Mouse (Mus musculus) kidney, embryonic 15.5 days (tissue): ENCODE data around the gene Nckap5. TPM values are rescaled to one million over a fixed set of nuclear protein-coding genes. Genes with fewer than 3 reads are reported as not detected.

Experiments
- ATAC-seq: fragments of 200-750 bp; cut with Nextera tagmentation; replicated peaks from 2 replicates; pipeline ENCODE4 v1.8.0; 2017; ENCODE audit warnings: moderate TSS enrichment; ENCODE audit not compliant: low FRiP score
- H3K27ac ChIP-seq: fragments of 300-500 bp; sonication (generic); 2 replicates; pipeline ENCODE4 v1.5.1; 2015; ENCODE audit warnings: mild to moderate bottlenecking, inconsistent platforms
- H3K27me3 ChIP-seq: fragments of 300-500 bp; sonication (generic); 2 replicates; pipeline ENCODE4 v1.6.1; 2015; ENCODE audit warnings: inconsistent platforms
- H3K36me3 ChIP-seq: fragments of 300-500 bp; sonication (generic); 2 replicates; pipeline ENCODE4 v1.6.1; 2015; ENCODE audit warnings: inconsistent platforms
- H3K4me1 ChIP-seq: fragments of 300-500 bp; sonication (generic); 2 replicates; pipeline ENCODE4 v1.6.1; 2015; ENCODE audit warnings: inconsistent platforms
- H3K4me2 ChIP-seq: fragments of 300-500 bp; sonication (generic); 2 replicates; pipeline ENCODE4 v1.6.1; 2015; ENCODE audit warnings: moderate library complexity, mild to moderate bottlenecking, inconsistent platforms
- H3K4me3 ChIP-seq: fragments of 300-500 bp; sonication (generic); replicated peaks from 2 replicates; pipeline ENCODE4 v1.5.1; 2015; ENCODE audit warnings: mild to moderate bottlenecking, inconsistent platforms
- H3K9ac ChIP-seq: fragments of 300-500 bp; sonication (generic); 2 replicates; pipeline ENCODE4 v1.6.1; 2015; ENCODE audit warnings: mild to moderate bottlenecking, inconsistent platforms
- H3K9me3 ChIP-seq: fragments of 300-500 bp; sonication (generic); replicated peaks from 2 replicates; pipeline ENCODE4 v1.6.1; 2016; ENCODE audit warnings: inconsistent platforms
- WGBS: fragments of 180-500 bp; shearing (Covaris S2); methylation state at CpG from one replicate; pipeline ENCODE4 v1.1.7; 2015; ENCODE audit warnings: mixed read lengths; 5-methylcytosine and 5-hydroxymethylcytosine counted together
- polyA plus RNA-seq: library from polyadenylated mRNA; unstranded; fragments of >200 nt; fragmentation: Nextera tagmentation; extraction: Ambion mirVana; gene quantifications from 2 replicates; pipeline ENCODE4 v1.2.1, GENCODE M21; 2015

Gene Nckap5
- polyA plus RNA-seq, 1 experiment from 2014 or later = 4.4 TPM

DNA sequence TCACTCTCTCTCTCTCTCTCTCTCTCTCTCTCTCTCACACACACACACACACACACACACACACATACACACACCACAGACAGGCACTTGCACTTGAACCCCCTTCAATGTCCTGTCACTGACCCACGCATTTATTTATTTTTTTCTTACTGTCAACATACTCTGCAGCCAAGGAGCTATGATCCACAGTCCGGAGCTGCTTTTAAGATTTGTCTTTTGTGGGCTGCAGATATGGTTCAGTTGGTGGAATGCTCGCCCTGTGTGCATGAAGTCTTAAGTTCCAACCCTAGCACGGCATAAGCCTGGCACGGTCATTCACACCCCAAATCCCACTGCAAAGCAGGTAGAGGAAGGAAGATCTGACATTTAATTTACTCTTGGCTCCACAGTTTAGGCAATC lies 357.6 kb downstream of the Nckap5 start:
- H3K36me3 ChIP-seq = no peaks in the 10 kb centered on the region
- no peaks in the 10 kb centered on the region for H3K9me3 ChIP-seq
- 0 out of 2 replicates have a peak, but pooled peaks have one; percentile 58 for ATAC-seq
- H3K4me2 ChIP-seq = no peak overlapping the region
- H3K27ac ChIP-seq = no peak overlapping the region
- no peak overlapping the region for H3K4me3 ChIP-seq
- 36% methylated on average over 5 of the region's 5 CpGs for WGBS
- H3K4me1 ChIP-seq = peaks cover 13% of the 10 kb centered on the region; the same call in 1 of the 2 replicates
- H3K27me3 ChIP-seq = no peaks in the 10 kb centered on the region
- no peak overlapping the region for H3K9ac ChIP-seq

DNA sequence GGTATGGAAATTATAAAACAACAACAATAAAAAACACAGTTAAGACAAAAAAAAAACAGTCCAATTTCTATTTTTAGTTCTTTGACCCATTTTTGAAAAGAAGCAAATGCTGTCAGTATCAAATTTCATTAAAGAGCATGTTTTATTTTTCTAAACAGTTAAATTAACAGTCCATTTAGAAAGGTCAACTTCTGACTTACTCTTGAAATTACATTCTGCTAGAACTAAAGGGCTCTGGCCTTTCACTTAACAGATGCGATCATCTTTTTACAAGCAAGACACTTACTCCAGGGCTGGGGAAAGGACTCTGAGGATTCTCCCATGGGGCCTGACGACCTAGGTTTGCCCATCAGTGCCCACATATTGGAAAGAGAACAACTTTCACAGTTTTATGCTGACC lies 359.2 kb downstream of the Nckap5 start:
- no peak for ATAC-seq
- Histone ChIP-seq H3K4me1 (peaks cover 13% of the 10 kb centered on the region; the same call in 1 of the 2 replicates), H3K4me3 (no peak overlapping the region), H3K27ac (0 out of 2 replicates have a peak overlapping the region, but pooled peaks have one; percentile 46), H3K9me3 (no peaks in the 10 kb centered on the region), H3K27me3 (no peaks in the 10 kb centered on the region), H3K4me2 (no peak overlapping the region), H3K9ac (no peak overlapping the region), H3K36me3 (no peaks in the 10 kb centered on the region)
- whole genome bisulfite sequencing = 24% methylated on average over 2 of the region's 2 CpGs

DNA sequence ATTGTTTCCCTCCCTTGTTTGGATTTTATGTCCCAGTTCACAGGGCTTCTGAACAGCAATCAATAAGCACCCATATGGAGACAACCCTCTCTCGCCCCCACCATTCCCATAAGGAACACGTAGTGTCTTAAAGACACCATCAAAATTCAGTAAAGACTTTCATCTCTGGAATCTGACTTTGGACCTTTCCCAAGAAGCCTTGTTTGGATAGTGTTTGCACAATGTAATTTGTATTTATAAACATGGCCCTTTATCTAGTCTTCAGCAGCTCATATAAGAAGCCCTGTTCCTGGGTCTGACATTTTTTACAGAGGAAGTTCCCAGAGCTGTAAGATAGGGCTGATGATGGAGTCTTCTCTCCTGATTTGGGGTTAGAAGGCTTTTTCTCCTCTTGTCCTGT lies 359.7 kb downstream of the Nckap5 start:
- Histone ChIP-seq H3K4me2 (no peak overlapping the region), H3K27me3 (no peaks in the 10 kb centered on the region), H3K27ac (peak overlapping the region; percentile 46; the same call in 1 of the 2 replicates), H3K9me3 (no peaks in the 10 kb centered on the region), H3K4me1 (peaks cover 13% of the 10 kb centered on the region; the same call in 1 of the 2 replicates), H3K36me3 (no peaks in the 10 kb centered on the region), H3K9ac (no peak overlapping the region), H3K4me3 (no peak overlapping the region)
- 0 out of 2 replicates have a peak, but pooled peaks have one; percentile 25 for ATAC-seq
- 60% methylated on average over 2 of the region's 2 CpGs for WGBS

DNA sequence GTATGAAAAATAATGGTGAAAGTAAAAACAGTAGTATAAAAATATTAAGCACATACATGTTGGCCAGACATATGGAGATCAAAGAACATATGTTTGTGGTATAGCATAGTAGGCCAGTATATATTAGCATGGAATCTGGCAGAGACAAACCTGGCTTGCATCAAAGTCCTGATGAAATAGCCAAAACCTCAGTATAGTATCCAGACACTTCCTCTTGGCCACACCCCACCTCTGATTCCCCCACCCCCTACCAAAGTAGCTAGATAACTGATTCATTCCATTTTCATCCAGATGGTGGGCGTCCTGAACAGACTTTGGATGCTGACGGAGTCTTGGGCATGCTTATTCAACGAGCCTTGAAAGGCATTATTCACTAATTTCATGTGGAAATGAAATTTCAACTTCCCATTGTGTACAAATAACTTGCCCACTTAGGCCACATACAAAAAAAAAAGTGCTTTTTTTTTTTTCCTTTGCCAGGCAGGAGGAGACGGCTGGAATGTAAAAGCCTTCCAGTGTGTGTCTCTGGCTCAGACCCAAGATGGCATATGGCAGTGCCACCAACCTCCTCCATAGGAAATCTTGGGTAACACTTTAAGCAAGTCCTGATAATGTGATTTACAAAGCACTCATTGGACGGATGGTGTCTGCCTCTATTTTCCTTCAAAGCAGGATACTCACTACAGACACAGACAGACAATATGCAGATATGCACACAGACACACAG lies 360.6 kb downstream of the Nckap5 start:
- Histone ChIP-seq H3K27ac (no peak overlapping the region), H3K9me3 (no peaks in the 10 kb centered on the region), H3K36me3 (no peaks in the 10 kb centered on the region), H3K4me1 (peaks cover 13% of the 10 kb centered on the region; the same call in 1 of the 2 replicates), H3K4me2 (no peak overlapping the region), H3K27me3 (no peaks in the 10 kb centered on the region), H3K9ac (no peak overlapping the region), H3K4me3 (no peak overlapping the region)
- WGBS = 72% methylated on average over 5 of the region's 5 CpGs
- ATAC-seq = no peak

DNA sequence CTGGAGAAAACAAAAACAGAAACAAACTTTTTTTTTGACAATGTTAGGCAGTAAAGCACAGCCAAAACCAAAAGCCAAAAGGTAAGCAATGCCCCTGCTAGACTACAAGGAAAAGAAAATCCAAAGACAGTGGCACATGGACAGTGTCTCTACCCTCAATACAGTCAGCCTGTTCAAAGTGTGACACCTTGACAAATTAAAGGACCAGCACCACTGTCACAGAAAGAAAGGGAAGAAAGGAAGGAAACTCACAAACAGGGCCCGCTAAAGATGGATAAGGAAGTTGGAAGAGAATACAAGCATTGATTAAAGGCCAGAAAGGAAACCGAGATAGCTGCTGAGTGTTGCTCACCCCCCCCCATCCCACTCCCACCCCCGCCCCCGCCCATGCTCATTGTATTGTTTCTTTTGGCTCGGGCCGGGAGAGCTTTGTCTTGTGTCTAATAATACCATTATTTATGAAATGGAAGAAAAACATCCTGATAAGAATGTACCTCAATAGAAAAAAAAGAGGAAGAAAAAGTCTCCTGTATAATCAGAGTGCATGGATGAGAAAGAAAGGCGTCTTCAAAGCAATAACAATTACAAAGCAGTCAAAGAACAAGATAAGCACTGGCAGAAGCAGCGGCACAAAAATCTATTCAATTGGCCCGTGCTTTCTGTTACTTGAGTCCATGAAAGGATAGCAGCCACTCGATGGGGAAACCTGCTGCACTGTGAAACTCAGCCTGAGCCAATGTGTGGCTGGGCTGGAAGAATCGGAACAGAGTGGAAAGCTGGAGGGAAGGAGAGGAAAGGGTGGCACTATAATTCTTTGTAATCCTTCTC lies 368.9 kb downstream of the Nckap5 start:
- H3K9me3 ChIP-seq = no peaks in the 10 kb centered on the region
- no peaks in the 10 kb centered on the region for H3K27me3 ChIP-seq
- WGBS = 48% methylated on average over 11 of the region's 11 CpGs
- no peak overlapping the region for H3K4me3 ChIP-seq
- no peak overlapping the region; the same call in 1 of the 2 replicates for H3K4me2 ChIP-seq
- no peak overlapping the region for H3K9ac ChIP-seq
- ATAC-seq = no peak
- H3K27ac ChIP-seq = no peak overlapping the region
- H3K4me1 ChIP-seq = no peaks in the 10 kb centered on the region
- no peaks in the 10 kb centered on the region for H3K36me3 ChIP-seq

DNA sequence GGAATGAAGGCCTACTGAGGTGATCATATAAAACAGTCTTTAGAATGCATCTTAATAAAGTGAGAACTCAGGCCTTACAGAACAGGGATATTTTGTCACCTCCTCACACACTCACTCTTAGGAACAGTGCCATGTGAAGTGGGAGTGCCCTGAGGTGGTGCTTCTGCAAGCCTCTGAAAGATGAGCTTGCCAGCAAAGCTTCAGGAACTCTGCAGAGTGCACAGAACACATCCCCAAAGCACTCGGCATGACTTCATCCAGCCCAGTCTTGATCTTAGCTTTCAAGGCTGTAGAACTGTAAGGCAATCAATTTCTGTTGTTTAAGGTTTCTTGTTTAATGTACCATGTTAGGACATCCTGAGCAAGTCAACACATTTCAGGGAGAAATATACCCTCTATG lies 372.9 kb downstream of the Nckap5 start:
- WGBS = 50% methylated on average over 1 of the region's 1 CpGs
- H3K27ac ChIP-seq = no peak overlapping the region
- ATAC-seq = no peak

DNA sequence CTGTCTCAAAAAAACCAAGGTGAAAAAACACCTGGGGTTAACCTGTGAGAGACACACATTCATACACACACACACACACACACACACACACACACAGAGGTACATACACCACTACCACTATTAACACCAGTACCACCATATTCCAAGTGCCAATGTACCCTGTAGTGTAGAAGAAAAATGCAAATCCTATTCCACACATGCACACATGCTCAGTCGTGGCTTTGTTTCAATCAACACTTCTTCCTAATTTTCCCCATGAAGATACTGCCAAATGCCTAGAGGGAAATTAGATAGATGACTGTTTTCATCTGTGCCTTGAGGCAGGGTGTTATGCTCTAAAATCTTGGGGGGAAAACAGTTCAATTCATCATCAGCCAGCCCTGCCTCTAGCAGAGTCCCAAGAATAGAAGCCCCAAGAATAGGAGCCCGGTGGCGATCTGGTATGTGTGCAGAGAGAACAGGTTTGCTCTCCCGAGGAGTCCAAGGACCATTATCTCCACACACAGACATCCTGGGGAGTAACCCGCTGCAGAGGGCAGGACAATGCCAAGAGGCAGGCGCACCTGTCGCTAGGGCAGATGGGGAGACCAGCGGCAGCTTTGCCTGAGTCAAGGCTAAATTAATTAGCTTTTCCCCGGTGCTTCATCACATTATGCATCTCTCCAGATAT lies 376.0 kb downstream of the Nckap5 start:
- Histone ChIP-seq H3K4me1 (no peaks in the 10 kb centered on the region), H3K27me3 (no peaks in the 10 kb centered on the region), H3K36me3 (no peaks in the 10 kb centered on the region), H3K9ac (no peak overlapping the region), H3K27ac (no peak overlapping the region), H3K4me2 (no peak overlapping the region), H3K9me3 (no peaks in the 10 kb centered on the region), H3K4me3 (no peak overlapping the region)
- no peak for ATAC-seq
- WGBS = 66% methylated on average over 9 of the region's 9 CpGs

More for the DNA sequence above, 372.9 kb downstream of the Nckap5 start:
- Histone ChIP-seq H3K9me3 (no peaks in the 10 kb centered on the region), H3K36me3 (no peaks in the 10 kb centered on the region), H3K4me1 (no peaks in the 10 kb centered on the region), H3K4me3 (no peak overlapping the region), H3K4me2 (no peak overlapping the region), H3K27me3 (no peaks in the 10 kb centered on the region), H3K9ac (no peak overlapping the region)

DNA sequence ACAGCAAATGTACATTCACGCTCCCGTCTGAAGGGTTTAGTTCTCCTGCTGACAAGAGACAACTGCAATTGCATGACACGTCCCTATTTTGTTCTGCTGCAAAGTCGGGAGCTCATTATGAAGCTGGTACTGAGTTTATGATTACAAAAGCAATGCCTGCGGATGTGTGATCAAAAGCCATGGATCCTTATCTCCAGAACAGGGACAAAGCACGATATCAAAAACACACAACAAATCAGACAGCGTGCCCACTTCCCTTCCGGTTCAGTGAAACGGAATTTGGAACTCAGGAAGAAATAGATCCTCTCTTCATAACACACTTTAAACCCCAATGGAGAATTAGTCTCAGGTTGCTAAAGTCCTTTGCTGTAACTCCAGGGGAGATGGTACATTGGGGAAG lies 379.1 kb downstream of the Nckap5 start:
- no peak for ATAC-seq
- no peak overlapping the region for H3K4me3 ChIP-seq
- H3K4me1 ChIP-seq = no peaks in the 10 kb centered on the region
- no peak overlapping the region for H3K27ac ChIP-seq
- H3K36me3 ChIP-seq = no peaks in the 10 kb centered on the region
- H3K9ac ChIP-seq = no peak overlapping the region
- H3K4me2 ChIP-seq = no peak overlapping the region
- WGBS = 66% methylated on average over 9 of the region's 9 CpGs
- no peaks in the 10 kb centered on the region for H3K9me3 ChIP-seq
- H3K27me3 ChIP-seq = no peaks in the 10 kb centered on the region

DNA sequence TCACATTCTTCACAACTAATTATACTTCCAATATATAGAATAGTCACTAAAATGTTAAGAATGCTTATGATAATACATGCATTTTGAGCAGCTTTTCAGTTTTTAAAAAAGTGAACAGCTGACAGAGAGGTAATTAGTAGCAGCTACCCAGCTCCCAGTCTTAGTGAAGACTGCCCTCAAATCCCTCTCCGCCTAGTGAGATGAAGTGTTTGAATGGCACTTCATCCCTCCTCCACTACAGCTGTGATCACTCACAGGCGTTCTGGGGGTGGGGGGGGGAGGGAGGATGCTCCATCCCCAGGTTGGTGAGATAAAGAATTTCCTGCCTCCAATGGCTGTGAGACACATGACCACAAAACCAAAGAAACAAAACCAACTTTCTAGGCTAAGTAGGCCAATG lies 381.2 kb downstream of the Nckap5 start:
- Histone ChIP-seq H3K36me3 (no peaks in the 10 kb centered on the region), H3K9me3 (no peaks in the 10 kb centered on the region), H3K9ac (no peak overlapping the region), H3K27me3 (no peaks in the 10 kb centered on the region), H3K4me2 (no peak overlapping the region), H3K4me3 (no peak overlapping the region), H3K27ac (no peak overlapping the region), H3K4me1 (no peaks in the 10 kb centered on the region)
- WGBS = 48% methylated on average over 2 of the region's 2 CpGs
- no peak for ATAC-seq

DNA sequence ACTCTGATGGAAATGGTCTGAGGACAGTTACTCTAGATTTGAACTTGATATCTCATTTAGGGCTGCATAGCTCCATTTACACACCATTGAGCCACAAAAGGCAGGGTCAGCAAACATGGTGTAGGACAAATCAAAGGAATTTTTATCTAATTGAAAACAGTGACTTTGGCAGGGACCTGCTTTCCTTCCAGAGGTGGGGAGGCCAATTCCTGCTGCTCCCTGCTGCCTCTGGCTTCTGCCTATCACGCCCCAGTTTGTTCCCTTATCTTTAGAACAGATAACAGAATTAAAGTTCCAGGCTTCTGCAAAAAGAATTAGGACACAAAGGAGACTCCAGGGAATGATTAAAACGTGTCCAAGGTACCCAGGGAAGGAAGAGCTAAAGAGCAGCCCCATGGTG lies 386.7 kb downstream of the Nckap5 start:
- no peak for ATAC-seq
- 66% methylated on average over 2 of the region's 2 CpGs for WGBS
- no peaks in the 10 kb centered on the region for H3K27me3 ChIP-seq
- H3K9me3 ChIP-seq = no peaks in the 10 kb centered on the region
- H3K27ac ChIP-seq = no peak overlapping the region
- no peak overlapping the region for H3K4me3 ChIP-seq
- H3K36me3 ChIP-seq = no peaks in the 10 kb centered on the region
- no peaks in the 10 kb centered on the region for H3K4me1 ChIP-seq
- H3K9ac ChIP-seq = no peak overlapping the region
- no peak overlapping the region for H3K4me2 ChIP-seq

DNA sequence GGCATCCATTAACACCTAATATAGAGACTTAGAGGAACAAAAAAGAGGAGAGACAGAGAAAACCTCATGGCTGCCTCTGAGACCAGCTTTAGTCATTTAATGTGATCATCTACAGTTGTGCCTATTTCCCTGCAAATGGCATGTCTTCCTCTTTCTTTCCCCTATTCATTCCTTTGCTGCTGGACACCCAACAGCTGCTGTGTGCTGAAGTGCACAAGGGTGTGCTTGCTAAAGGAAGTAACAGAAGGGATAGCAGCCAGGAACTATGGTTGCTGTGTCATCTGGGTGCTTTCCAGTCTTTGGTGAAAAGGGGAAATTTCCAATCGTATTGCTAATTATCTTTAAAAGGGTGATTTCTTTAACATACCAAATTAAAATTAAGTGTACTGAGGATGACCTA lies 387.9 kb downstream of the Nckap5 start:
- H3K4me3 ChIP-seq = no peak overlapping the region
- H3K4me1 ChIP-seq = no peaks in the 10 kb centered on the region
- H3K9ac ChIP-seq = no peak overlapping the region
- WGBS = 83% methylated on average over 1 of the region's 1 CpGs
- no peak overlapping the region for H3K4me2 ChIP-seq
- ATAC-seq = no peak
- no peaks in the 10 kb centered on the region for H3K27me3 ChIP-seq
- H3K9me3 ChIP-seq = no peaks in the 10 kb centered on the region
- no peaks in the 10 kb centered on the region for H3K36me3 ChIP-seq
- H3K27ac ChIP-seq = no peak overlapping the region
